Mouse (Mus musculus) adrenal gland, postnatal 36 days (tissue): ENCODE measurements around the gene Slc26a9. TPM values are rescaled to one million over a fixed set of nuclear protein-coding genes. Genes with fewer than 3 reads are reported as not detected.
"Not testable (repeated sequence)": the region's sequence is repeated elsewhere in the genome, so short reads cannot be mapped to it uniquely, and the experiment has no call there.

Experiments
- DNase-seq, 2 experiments: peaks; one replicate each; pipeline ENCODE4 v3.0.0; 2021; ENCODE audit warnings: mixed read lengths in 1 of 2
- total RNA-seq, 2 experiments: library from RNA; stranded (reverse); gene quantifications; 2 replicates each; pipeline ENCODE4 v1.2.3; 2021

Slc26a9 gene
- total RNA-seq, 2 experiments from 2014 or later, result not detected

DNA sequence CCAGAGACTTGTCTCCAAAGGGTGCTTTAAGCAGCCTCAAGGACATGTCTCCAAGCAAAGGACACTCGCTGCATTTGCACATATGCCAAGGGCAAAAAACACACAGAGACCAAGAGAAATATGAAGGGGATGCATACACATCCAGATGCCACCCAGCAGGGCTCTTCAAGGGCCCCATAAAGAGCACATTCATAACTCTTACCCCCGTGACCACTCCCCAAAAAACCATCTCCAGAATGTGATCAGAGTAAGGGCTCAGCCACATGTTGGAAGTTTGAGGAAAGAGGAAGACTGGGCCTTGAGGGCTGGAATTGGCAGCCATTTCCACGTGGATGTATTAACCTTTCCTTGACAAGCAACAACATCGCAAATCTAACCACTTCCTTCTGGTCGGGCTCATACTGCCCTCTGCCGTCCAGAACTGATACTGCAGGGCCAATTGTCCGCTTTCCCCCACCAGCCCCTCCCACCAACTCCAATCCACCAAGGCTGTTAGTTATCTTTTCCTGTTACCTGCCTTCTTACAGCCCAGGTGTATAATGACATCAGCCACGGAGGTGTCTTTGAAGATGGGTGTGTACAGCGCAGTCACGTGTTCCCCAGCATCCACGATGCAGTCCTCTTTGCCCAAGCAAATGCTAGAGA lies 21.7 kb downstream of the Slc26a9 start:
- DNase-seq, result peak; percentile 79 to 84

DNA sequence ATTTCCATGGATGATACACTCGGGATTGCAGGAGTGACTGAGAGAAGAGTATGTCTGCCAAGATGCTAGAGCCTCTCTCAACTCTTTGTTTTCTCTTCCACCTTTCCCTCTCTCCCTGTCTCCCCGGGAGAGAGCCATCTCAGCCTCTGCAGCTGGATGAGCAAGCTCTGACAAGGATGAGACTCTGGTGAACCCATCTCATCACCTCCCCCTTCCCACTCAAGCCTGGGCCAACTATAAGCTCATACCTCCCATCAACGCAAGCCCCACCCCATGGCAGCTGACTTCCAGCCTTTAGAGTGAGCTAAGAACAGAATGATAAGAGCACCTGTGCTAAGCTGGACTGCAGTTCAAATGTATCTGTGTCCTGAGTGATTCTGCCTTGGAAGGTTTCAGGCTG lies 25.5 kb downstream of the Slc26a9 start:
- no peak for DNase-seq

GRCm38 (mm10) chr1:131770656-131771055 lies 26.8 kb downstream of the Slc26a9 start:
- DNase-seq, result peak in 1 of 2 experiments; percentile 41

- DNase-seq, result no peak
These were observed 27.6 kb downstream of the Slc26a9 start for GRCm38 (mm10) chr1:131771440-131771839.

DNA sequence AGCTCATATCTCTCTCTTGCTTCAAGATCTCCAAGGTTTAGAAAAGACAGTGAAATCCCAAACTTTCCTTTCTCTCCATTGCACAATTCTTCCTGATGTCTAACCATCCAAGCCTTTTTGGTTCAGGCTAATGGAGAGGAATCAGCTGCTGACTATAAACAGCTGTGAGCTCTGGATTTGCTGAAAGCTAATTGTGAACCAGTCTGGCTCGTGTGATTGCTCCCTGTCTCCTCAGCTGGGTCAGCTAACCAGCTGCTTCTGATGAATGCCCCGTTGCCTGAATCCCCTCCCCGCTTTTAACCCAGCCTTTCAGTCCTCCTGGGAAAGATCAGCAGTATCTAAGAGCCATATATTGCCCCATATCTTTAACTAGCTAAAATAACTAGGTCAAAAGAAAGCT lies 50.8 kb downstream of the Slc26a9 start:
- no peak for DNase-seq

- DNase-seq, result no peak
These were observed 51.3 kb downstream of the Slc26a9 start for GRCm38 (mm10) chr1:131795171-131795570.

GRCm38 (mm10) chr1:131797202-131797909 lies 53.5 kb downstream of the Slc26a9 start, which contains the start of gene Pm20d1:
Gene Pm20d1 (plus strand): TSS chr1:131797381.
- DNase-seq, result peak; percentile 77 to 78

DNA sequence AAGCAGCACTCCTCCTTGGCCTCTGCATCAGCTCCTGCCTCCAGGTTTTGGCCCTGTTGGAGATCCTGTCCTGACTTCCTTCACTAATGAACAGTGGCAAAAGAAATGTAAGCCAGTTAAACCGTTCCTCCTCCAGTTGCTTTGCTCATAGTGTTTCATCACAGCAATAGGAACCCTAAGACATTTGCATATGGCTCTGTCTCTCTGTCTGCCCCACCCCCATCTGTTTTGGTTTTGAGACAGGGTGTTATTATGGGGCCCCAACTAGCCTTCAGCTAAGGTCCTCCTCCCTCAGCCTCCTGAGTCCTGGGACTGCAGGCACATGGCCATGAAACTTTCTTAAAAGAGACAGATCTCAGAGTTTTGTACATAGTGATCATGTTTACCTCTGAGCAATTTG lies 56.2 kb downstream of the Slc26a9 start:
- no peak for DNase-seq

- DNase-seq, result no peak
These were observed 57.2 kb downstream of the Slc26a9 start for GRCm38 (mm10) chr1:131801071-131801470.

- DNase-seq, result peak in 1 of 2 experiments; percentile 36
These were observed 58.8 kb downstream of the Slc26a9 start for GRCm38 (mm10) chr1:131802652-131803051.

DNA sequence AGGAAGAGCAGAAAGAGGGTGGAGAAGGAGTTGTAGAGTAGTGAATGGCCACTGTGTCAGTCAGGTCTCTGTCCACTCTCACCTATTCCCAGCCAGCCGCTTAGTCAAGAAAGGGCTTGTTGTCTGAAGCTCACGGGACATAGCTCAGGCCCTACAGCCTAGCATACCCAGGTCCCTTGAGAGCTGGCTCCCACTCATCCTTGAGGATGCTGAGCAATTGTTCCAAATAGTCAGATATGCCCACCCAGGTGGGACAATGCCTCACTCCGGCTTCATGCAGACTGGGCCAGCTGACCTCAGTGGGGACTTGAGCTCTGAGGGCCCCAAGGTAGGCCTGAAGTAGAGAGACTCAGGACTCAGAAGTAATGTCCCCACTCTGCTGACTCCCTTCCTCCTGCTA lies 60.3 kb downstream of the Slc26a9 start:
- no peak for DNase-seq

GRCm38 (mm10) chr1:131808986-131809385 lies 65.2 kb downstream of the Slc26a9 start:
- no peak for DNase-seq

DNA sequence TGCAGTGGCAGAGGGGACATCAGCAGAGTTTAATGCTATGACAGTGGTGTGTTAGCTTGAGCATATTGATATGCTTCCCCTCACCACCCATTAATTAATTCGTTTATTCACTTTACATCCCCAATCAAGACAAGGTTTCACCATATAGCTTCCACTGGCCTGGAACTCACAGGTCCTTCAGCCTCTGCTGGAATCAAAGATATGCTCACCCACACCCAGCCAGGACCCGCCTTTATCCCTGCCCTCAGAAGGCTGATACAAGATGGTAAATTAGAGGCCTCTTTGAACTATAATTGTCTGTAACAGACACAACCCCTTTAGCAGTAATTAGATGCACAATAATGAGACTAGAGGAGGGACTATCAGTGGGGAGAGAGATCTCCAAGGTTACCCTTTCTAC lies 65.8 kb downstream of the Slc26a9 start:
- no peak for DNase-seq

DNA sequence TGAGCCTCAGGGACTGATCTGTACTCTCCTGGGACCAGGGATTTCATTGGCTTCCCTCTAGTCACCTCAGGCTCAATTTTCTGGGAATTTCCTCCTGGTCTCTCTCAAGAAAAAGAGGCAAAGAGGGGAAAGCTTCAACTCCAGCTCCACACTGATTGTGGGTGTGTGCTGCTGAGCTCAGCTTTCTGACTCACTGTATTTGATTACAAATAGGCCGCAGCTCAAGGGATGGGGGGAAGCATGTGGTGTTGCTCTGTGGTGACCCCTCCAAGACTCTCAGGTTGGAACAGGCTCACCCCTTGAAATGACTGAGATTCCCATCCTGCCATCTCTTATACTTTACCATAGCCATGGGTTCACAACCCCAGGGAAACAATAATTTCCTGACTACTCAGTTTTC lies 67.6 kb downstream of the Slc26a9 start:
- no peak for DNase-seq

- no peak for DNase-seq
These were observed 68.2 kb downstream of the Slc26a9 start for GRCm38 (mm10) chr1:131812006-131812405.

DNA sequence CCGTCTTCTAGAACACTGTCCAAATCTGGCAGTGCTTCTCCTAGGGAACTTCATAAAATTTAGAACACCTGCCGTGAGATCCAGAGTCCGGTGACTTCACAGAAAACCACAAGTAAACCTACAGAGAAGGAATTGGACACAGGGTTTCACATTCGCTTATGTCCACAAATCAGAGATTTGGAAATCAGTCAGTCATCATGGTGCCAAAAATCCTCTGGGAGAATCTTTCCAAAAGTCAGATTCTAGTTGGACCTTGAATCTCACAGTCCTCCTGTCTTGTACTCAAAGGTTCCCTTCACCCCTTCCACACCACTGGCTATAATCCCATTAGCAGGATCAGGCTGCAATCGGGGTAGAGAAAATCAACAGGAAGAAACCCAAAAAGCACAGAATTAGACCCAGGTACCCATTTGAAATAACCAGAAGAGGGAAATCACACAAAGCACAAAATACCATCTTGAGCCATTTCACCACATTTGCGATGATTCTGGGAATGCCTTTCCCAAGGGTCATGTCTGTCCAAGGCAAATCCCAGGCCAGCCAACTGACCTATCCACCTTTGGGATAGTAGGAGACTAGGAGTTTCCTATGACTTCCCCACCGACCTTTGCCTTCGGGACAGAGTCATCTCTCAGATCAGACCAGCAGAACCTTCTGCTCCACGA lies 68.9 kb downstream of the Slc26a9 start:
- no peak for DNase-seq

GRCm38 (mm10) chr1:131813731-131814130 lies 69.9 kb downstream of the Slc26a9 start:
- no peak for DNase-seq

GRCm38 (mm10) chr1:131814191-131814590 lies 70.4 kb downstream of the Slc26a9 start:
- no peak for DNase-seq

- no peak for DNase-seq
These were observed 73.1 kb downstream of the Slc26a9 start for GRCm38 (mm10) chr1:131816886-131817285.

DNA sequence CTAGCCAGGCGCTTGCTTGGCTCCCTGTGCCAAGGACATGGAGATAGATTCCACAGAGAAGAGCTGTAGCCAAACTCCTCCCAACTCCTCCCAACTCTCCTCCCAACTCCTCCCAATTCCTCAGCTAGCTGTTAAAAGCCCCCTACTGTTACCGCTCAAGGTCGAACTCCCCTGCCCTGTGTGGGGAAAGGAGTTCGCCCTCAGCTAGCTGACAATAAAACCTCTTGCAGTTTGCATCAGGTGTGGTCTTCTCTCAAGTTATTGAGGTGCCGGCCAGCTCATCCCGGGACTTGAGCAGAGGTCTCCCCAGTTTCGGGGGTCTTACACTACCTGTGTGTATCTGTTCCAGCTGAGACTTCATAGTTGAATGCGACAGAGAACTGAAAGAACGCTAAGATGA lies 76.5 kb downstream of the Slc26a9 start:
- not testable (repeated sequence) for DNase-seq

DNA sequence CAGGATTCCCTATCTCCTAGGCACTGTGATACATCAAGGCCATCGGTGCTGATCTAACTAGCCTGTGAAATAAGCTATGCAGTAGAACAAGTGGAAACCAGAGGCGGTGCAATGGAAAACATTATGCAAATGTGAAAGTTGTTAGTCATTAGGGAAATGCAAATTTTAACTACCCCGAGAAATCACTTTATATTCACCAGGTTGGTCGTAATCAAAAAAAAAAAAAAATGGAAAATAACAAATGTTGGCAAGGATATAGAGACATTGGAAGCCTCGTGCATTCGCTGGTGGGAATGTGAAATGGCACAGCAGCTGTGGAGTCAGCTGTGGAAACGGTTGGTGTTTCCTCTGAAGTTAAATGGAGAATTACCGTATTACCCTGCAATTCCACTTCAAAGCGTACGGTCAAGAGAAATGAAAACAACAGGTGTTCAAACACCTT lies 77.1 kb downstream of the Slc26a9 start:
- DNase-seq, result no peak
